Mouse (Mus musculus): ENCODE data around the gene Ddn.
A peak's percentile ranks its signal among the peaks of the same experiment; 100 is the strongest.
"Not testable (repeated sequence)": the region's sequence is repeated elsewhere in the genome, so short reads cannot be mapped to it uniquely, and the experiment has no call there.

The Ddn gene

GRCm38 (mm10) chr15:98831684-98832035, 22.4 kb upstream of the Ddn start:
- no peak for DNase-seq (ENCODE audit: low read depth, low spot score)

DNA sequence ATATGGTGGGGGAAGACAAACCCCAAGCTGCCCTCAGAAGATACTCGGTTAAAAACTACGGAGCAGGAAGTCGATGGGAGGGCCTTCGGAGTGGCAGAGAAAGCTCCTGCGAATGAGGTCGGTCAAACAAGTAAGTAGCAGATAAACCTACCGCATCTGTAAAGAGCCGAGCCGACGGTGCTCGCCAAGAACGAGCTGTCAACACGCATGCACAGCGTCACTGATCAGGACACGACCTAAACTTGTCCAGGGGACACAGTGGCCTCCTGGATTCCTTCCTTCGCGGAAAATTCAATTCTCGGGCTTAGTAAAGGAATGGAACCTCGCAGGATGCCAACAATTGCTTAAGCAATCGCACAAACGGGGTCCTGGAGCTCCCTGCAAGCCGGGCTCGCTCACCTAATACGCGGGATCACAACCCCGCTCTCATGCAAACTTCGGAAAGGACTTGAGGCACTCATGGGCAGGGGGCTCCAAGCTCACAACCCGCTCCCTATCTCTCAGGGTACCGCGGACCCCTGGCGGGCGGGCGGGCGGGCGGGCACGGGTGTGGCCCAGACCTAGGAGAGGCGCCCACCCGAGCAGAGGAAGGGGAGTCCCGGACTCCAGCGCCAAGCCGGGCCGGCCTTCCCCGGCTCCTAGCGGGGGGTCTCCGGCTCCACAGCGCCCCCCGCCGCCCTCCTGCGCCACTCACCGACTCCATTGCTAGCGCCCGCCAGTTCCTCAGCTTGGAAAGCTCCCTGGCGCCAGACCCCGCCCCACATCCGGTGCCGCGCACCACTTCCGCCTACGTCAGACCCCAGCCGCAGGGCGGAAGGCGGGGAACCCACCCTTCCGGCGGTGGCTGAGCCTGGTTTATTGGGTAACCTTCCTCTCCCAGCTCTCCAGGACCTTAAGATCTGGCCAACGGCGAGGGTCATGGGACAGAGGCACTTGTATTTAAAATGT, 21.7 kb upstream of the Ddn start, which contains the start of gene Prkag1:
Gene Prkag1 (minus strand): TSS at position 786 of the 948 bp plus-strand sequence.
- peak; percentile 97 for DNase-seq (ENCODE audit: low read depth, low spot score)

- no peak for DNase-seq (ENCODE audit: low read depth, low spot score)
Observed at GRCm38 (mm10) chr15:98827611-98828011, 18.3 kb upstream of the Ddn start.

GRCm38 (mm10) chr15:98823434-98823833, 14.1 kb upstream of the Ddn start:
- peak; percentile 46 for DNase-seq (ENCODE audit: low read depth, low spot score)

GRCm38 (mm10) chr15:98822147-98822546, 12.9 kb upstream of the Ddn start:
- DNase-seq (ENCODE audit: low read depth, low spot score) = no peak

- DNase-seq (ENCODE audit: low read depth, low spot score) = peak; percentile 50
Observed at GRCm38 (mm10) chr15:98821403-98821802, 12.1 kb upstream of the Ddn start.

GRCm38 (mm10) chr15:98820937-98821336, 11.6 kb upstream of the Ddn start:
- DNase-seq (ENCODE audit: low read depth, low spot score) = no peak

DNA sequence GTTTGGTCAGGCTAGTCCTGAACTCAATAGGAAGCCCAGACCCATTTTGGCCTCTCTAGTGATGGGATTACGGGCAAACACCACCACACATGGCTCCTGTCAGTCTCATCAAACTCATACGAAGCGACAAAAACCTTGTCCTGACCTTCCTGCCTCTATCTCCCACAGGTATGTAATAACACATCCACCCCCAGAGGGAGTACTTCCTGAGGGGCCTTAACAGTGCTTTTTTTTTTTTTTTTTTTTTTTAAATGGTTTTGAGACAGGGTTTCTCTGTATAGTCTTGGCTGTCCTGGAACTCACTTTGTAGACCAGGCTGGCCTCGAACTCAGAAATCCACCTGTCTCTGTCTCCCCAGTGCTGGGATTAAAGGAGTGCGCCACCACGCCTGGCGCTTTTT, 8.9 kb upstream of the Ddn start:
- DNase-seq (ENCODE audit: low read depth, low spot score) = no peak

GRCm38 (mm10) chr15:98812741-98813424, 3.6 kb upstream of the Ddn start:
- no peak for DNase-seq (ENCODE audit: low read depth, low spot score)

- DNase-seq (ENCODE audit: low read depth, low spot score) = not testable (repeated sequence)
Observed at GRCm38 (mm10) chr15:98810212-98810611, 922 bp upstream of the Ddn start.

DNA sequence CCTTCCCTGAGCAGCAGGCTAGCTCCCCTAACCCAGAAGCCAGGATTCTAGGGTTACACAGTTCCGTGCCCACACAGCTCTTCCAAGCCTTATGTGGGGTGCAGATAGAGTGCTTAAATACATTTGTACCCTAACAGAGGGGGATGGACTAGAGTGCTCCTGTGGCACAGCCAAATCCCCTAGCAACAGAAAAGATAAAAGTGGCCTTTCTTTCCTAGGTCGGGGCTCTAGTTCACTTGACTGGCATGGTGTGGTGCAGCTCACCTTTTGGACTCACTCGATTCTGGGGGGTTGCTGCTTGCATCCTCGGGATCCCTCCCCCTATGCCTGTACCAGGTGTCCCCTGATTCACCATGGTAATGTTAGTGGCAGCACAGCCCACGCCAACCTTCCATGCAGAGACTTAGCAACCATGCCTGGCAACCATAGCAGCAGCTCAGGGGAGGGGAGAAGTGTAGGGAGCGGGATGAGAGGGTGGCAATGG, 597 bp downstream of the Ddn start:
- no peak for DNase-seq (ENCODE audit: low read depth, low spot score)

GRCm38 (mm10) chr15:98807895-98808650, 1.2 kb downstream of the Ddn start:
- peak; percentile 80 for DNase-seq (ENCODE audit: low read depth, low spot score)

DNA sequence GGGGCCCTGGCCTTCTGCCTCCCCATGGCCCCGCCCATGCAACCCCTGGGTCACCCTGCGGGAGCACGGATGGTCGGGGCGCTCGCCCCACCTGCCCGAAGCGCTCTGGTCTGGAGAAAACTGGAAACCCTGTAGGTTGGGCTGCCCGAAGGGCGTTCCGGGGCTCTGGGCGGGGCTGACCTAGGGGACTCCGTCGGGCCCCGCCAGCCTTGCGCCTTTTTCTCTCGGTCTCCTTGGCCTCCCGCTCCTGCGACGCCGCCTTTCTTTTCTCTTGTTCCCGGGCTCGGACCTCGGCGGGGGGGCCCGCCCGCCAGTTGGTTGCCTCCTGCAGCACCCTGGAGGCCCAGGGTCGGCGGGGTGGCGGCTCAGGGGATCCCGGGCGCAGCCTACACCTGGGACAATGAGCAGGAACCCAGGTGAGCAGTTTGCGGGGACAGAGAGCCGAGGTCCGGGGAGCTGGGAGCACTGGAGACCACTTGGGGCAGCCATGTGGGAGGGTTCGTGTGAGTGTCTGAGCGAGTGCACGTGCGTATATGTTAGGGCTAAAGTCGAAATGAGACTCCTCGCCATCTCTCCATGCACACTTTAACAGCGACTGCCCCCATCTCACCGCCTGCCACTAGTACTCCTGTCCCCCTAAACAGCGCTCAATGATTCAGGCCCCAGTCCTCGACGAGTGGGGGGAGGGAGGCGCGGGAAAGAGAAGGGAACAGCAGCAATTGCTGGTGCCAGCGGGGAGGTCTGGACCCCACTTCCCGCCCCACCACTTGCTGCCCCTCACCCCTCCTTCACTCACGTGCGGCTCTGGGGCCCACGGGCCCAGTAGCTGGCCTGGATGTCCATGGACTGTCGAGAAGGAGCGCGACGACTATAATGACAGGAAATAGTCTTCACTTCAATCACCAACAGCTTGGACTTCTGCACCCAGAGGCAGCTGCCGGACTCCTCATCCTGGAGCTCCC, 2.2 kb downstream of the Ddn start:
- no peak for DNase-seq (ENCODE audit: low read depth, low spot score)

GRCm38 (mm10) chr15:98806071-98806808, 3.0 kb downstream of the Ddn start:
- DNase-seq (ENCODE audit: low read depth, low spot score) = no peak

DNA sequence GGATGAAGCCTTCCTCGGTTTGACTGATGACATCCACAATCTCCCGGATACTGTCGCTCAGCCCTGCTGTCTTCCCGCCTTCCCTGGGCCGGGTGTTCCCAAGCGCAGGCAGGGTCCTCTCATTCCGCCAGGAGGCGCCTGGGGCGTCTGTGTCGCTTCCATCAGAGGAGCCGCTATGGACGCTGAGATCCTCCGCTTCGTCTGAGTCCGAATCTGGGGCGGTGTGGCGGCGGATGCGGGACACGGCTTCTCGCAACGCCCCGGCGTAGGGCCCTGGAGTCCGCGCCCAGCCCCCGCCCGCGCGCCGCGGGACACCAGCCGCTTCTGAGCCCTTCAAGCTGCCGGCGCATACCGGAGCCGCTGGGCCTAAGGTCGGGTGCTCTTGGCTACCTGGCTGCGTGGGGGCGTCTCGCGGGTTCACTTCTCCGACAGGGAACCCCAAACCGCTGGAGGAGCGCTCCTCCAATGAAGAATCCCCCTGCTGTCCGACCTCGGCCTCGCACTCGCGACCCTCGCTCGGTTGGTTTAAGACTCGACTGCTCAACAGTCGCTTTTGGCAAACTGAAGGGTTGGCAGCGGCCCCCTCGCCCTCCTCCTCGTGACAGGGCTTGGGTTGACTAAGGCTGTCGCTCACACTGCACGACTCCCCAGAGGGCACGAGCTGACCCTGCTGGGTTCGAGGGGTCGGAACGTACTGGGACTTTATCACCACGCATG, 3.8 kb downstream of the Ddn start:
- DNase-seq (ENCODE audit: low read depth, low spot score) = peak; percentile 49

- peak; percentile 71 for DNase-seq (ENCODE audit: low read depth, low spot score)
Observed at GRCm38 (mm10) chr15:98804054-98804453, 5.2 kb downstream of the Ddn start.

DNA sequence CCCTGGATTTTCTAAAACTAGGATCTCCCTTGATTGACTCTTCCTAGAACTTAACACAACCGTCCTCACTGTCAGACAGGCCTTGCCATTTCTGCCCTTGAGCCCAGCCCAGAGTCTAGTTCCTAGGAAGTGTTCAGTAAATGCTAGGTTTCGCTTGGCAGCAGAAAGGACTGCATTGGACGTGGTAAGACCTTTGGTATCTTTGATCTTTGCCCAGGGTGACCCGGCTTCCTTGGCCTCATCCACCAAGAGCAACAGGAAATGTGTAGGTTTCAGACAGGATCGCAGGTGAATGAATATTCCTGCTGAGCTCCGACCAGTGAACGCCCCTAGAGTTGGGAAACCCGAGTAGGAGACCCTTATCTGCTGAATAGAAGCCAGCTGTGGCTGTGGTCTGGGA, 6.4 kb downstream of the Ddn start:
- DNase-seq (ENCODE audit: low read depth, low spot score) = no peak

DNA sequence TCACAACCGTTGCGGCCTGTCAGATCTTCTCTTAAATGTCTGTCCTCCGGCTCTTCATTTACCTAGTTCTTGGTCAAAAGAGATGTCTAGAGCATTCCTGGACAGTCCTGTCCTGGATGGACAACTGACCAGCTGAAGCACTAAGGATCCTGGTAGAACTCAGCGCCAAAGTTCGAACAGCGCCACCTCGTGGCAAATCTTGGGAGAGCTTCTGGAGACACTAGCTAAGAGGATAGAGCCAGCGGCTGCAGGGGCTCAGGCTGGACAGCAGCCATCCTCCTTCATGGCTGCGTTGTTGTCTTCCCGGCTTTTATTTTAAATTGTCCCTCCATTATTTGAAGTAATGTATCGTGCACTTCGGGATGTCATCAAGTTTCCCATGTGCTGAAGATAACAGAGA, 9.9 kb downstream of the Ddn start:
- peak; percentile 65 for DNase-seq (ENCODE audit: low read depth, low spot score)

GRCm38 (mm10) chr15:98798903-98799302, 10.4 kb downstream of the Ddn start:
- DNase-seq (ENCODE audit: low read depth, low spot score) = no peak

All from CD4-positive helper T cell, adult 2 months (primary cell).